Mouse (Mus musculus): ENCODE data around the gene Smarcc2. TPM values are rescaled to one million over a fixed set of nuclear protein-coding genes. Genes with fewer than 3 reads are reported as not detected.

Gene Smarcc2
- polyA plus RNA-seq, 1 experiment from 2014 or later, result 57.5 TPM

GRCm38 (mm10) chr10:128524111-128524731, 65.2 kb downstream of the Smarcc2 start:
- 40% methylated on average over 11 of the region's 11 CpGs for WGBS
- peak overlapping the region; percentile 91 for H3K9ac ChIP-seq (ENCODE audit: low read length)
- no peak for ATAC-seq (replicated peaks; ENCODE audit: extremely low read depth, insufficient read depth, low FRiP score)
- H3K36me3 ChIP-seq (ENCODE audit: control insufficient read depth, insufficient read depth), result peaks cover 15% of the 10 kb centered on the region
- peaks cover 7% of the 10 kb centered on the region for H3K4me1 ChIP-seq (ENCODE audit: control insufficient read depth, insufficient read depth, low read length)
- no peaks in the 10 kb centered on the region for H3K27me3 ChIP-seq (ENCODE audit: control insufficient read depth, insufficient read depth, low read length)
- peak overlapping the region; percentile 95 for H3K4me3 ChIP-seq (ENCODE audit: low read length)
- H3K9me3 ChIP-seq (replicated peaks; ENCODE audit: control insufficient read depth, low read length), result no peaks in the 10 kb centered on the region
- peak overlapping the region; percentile 88 for H3K27ac ChIP-seq (ENCODE audit: low read length)
- H3K4me2 ChIP-seq (ENCODE audit: low read depth, low read length), result peak overlapping the region; percentile 99

GRCm38 (mm10) chr10:128524732-128525662, 65.9 kb downstream of the Smarcc2 start:
- H3K4me3 ChIP-seq (ENCODE audit: low read length), result peak overlapping the region; percentile 95
- no peaks in the 10 kb centered on the region for H3K27me3 ChIP-seq (ENCODE audit: control insufficient read depth, insufficient read depth, low read length)
- H3K36me3 ChIP-seq (ENCODE audit: control insufficient read depth, insufficient read depth), result peaks cover 13% of the 10 kb centered on the region
- peak; percentile 20 for ATAC-seq (replicated peaks; ENCODE audit: extremely low read depth, insufficient read depth, low FRiP score)
- H3K9ac ChIP-seq (ENCODE audit: low read length), result peak overlapping the region; percentile 91
- under 1% methylated on average over 58 of the region's 58 CpGs for WGBS
- no peaks in the 10 kb centered on the region for H3K9me3 ChIP-seq (replicated peaks; ENCODE audit: control insufficient read depth, low read length)
- H3K27ac ChIP-seq (ENCODE audit: low read length), result peak overlapping the region; percentile 88
- H3K4me2 ChIP-seq (ENCODE audit: low read depth, low read length), result peak overlapping the region; percentile 99
- H3K4me1 ChIP-seq (ENCODE audit: control insufficient read depth, insufficient read depth, low read length), result peaks cover 7% of the 10 kb centered on the region

- peak within 1 kb of the TSS; percentile 88 for H3K27ac ChIP-seq (ENCODE audit: low read length)
- no peaks in the 10 kb centered on the region for H3K9me3 ChIP-seq (replicated peaks; ENCODE audit: control insufficient read depth, low read length)
- peak; percentile 98 for ATAC-seq (replicated peaks; ENCODE audit: extremely low read depth, insufficient read depth, low FRiP score)
- peak within 1 kb of the TSS; percentile 95 for H3K4me3 ChIP-seq (ENCODE audit: low read length)
- WGBS, result under 1% methylated on average over 37 of the region's 37 CpGs
- H3K4me2 ChIP-seq (ENCODE audit: low read depth, low read length), result peak within 1 kb of the TSS; percentile 99
- peaks cover 7% of the 10 kb centered on the region for H3K4me1 ChIP-seq (ENCODE audit: control insufficient read depth, insufficient read depth, low read length)
- H3K36me3 ChIP-seq (ENCODE audit: control insufficient read depth, insufficient read depth), result peaks cover 9% of the 10 kb centered on the region
- H3K27me3 ChIP-seq (ENCODE audit: control insufficient read depth, insufficient read depth, low read length), result no peaks in the 10 kb centered on the region
- peak within 1 kb of the TSS; percentile 91 for H3K9ac ChIP-seq (ENCODE audit: low read length)
Observed at GRCm38 (mm10) chr10:128525671-128526308, 66.7 kb downstream of the Smarcc2 start, which contains the start of gene Esyt1. TSS of gene Esyt1 (minus strand) at chr10:128525871.

GRCm38 (mm10) chr10:128526366-128527356, 67.6 kb downstream of the Smarcc2 start:
- peaks cover 7% of the 10 kb centered on the region for H3K4me1 ChIP-seq (ENCODE audit: control insufficient read depth, insufficient read depth, low read length)
- no peak for ATAC-seq (replicated peaks; ENCODE audit: extremely low read depth, insufficient read depth, low FRiP score)
- peak overlapping the region; percentile 61 for H3K9ac ChIP-seq (ENCODE audit: low read length)
- peaks cover 2% of the 10 kb centered on the region for H3K36me3 ChIP-seq (ENCODE audit: control insufficient read depth, insufficient read depth)
- H3K27ac ChIP-seq (ENCODE audit: low read length), result peak overlapping the region; percentile 81
- peak overlapping the region; percentile 99 for H3K4me2 ChIP-seq (ENCODE audit: low read depth, low read length)
- no peaks in the 10 kb centered on the region for H3K9me3 ChIP-seq (replicated peaks; ENCODE audit: control insufficient read depth, low read length)
- no peaks in the 10 kb centered on the region for H3K27me3 ChIP-seq (ENCODE audit: control insufficient read depth, insufficient read depth, low read length)
- peak overlapping the region; percentile 95 for H3K4me3 ChIP-seq (ENCODE audit: low read length)
- 26% methylated on average over 28 of the region's 28 CpGs for WGBS

- H3K27me3 ChIP-seq (ENCODE audit: control insufficient read depth, insufficient read depth, low read length), result no peaks in the 10 kb centered on the region
- H3K27ac ChIP-seq (ENCODE audit: low read length), result no peak overlapping the region
- no peak overlapping the region for H3K4me2 ChIP-seq (ENCODE audit: low read depth, low read length)
- H3K36me3 ChIP-seq (ENCODE audit: control insufficient read depth, insufficient read depth), result no peaks in the 10 kb centered on the region
- H3K4me1 ChIP-seq (ENCODE audit: control insufficient read depth, insufficient read depth, low read length), result peaks cover 4% of the 10 kb centered on the region; the same call in 1 of the 2 replicates
- no peak overlapping the region for H3K4me3 ChIP-seq (ENCODE audit: low read length)
- WGBS, result 87% methylated on average over 2 of the region's 2 CpGs
- H3K9ac ChIP-seq (ENCODE audit: low read length), result no peak overlapping the region
- H3K9me3 ChIP-seq (replicated peaks; ENCODE audit: control insufficient read depth, low read length), result no peaks in the 10 kb centered on the region
- ATAC-seq (replicated peaks; ENCODE audit: extremely low read depth, insufficient read depth, low FRiP score), result no peak
Observed at GRCm38 (mm10) chr10:128535206-128535605, 76.2 kb downstream of the Smarcc2 start.

- peak overlapping the region; percentile 42 for H3K9ac ChIP-seq (ENCODE audit: low read length)
- H3K27me3 ChIP-seq (ENCODE audit: control insufficient read depth, insufficient read depth, low read length), result no peaks in the 10 kb centered on the region
- no peaks in the 10 kb centered on the region for H3K9me3 ChIP-seq (replicated peaks; ENCODE audit: control insufficient read depth, low read length)
- 0 out of 2 replicates have a peak, but pooled peaks have one; percentile 12 for ATAC-seq (replicated peaks; ENCODE audit: extremely low read depth, insufficient read depth, low FRiP score)
- peak overlapping the region; percentile 45; the same call in 1 of the 2 replicates for H3K27ac ChIP-seq (ENCODE audit: low read length)
- H3K4me3 ChIP-seq (ENCODE audit: low read length), result peak overlapping the region; percentile 27
- peaks cover 4% of the 10 kb centered on the region; the same call in 1 of the 2 replicates for H3K4me1 ChIP-seq (ENCODE audit: control insufficient read depth, insufficient read depth, low read length)
- H3K4me2 ChIP-seq (ENCODE audit: low read depth, low read length), result peak overlapping the region; percentile 61
- no peaks in the 10 kb centered on the region for H3K36me3 ChIP-seq (ENCODE audit: control insufficient read depth, insufficient read depth)
- WGBS, result 79% methylated on average over 4 of the region's 4 CpGs
Observed at GRCm38 (mm10) chr10:128535624-128536265, 76.7 kb downstream of the Smarcc2 start.

- Histone ChIP-seq H3K27ac (ENCODE audit: low read length) (0 out of 2 replicates have a peak overlapping the region, but pooled peaks have one; percentile 45), H3K4me3 (ENCODE audit: low read length) (peak overlapping the region; percentile 27), H3K36me3 (ENCODE audit: control insufficient read depth, insufficient read depth) (no peaks in the 10 kb centered on the region), H3K4me1 (ENCODE audit: control insufficient read depth, insufficient read depth, low read length) (peaks cover 4% of the 10 kb centered on the region; the same call in 1 of the 2 replicates), H3K9ac (ENCODE audit: low read length) (peak overlapping the region; percentile 52), H3K27me3 (ENCODE audit: control insufficient read depth, insufficient read depth, low read length) (no peaks in the 10 kb centered on the region), H3K4me2 (ENCODE audit: low read depth, low read length) (peak overlapping the region; percentile 61), H3K9me3 (replicated peaks; ENCODE audit: control insufficient read depth, low read length) (no peaks in the 10 kb centered on the region)
- peak; percentile 95 for ATAC-seq (replicated peaks; ENCODE audit: extremely low read depth, insufficient read depth, low FRiP score)
- 15% methylated on average over 18 of the region's 18 CpGs for WGBS
Observed at GRCm38 (mm10) chr10:128536266-128536940, 77.4 kb downstream of the Smarcc2 start.

Data from heart, embryonic 16.5 days (tissue).